Mouse (Mus musculus) liver, adult 10 weeks (tissue): Measurements from ENCODE around the gene Rgsl1. TPM values are rescaled to one million over a fixed set of nuclear protein-coding genes. Genes with fewer than 3 reads are reported as not detected.

Experiments
- polyA plus RNA-seq: library from polyadenylated mRNA; stranded (reverse); fragments of 350-450 nt; fragmentation: Illumina TruSeq; extraction: RNeasy Lipid Tissue Mini Kit (QIAGEN cat#74804); gene quantifications from one replicate; pipeline ENCODE4 v1.2.3, GENCODE M21; 2014; ENCODE audit warnings: low read depth, low replicate concordance

Gene Rgsl1
- not detected for polyA plus RNA-seq

DNA sequence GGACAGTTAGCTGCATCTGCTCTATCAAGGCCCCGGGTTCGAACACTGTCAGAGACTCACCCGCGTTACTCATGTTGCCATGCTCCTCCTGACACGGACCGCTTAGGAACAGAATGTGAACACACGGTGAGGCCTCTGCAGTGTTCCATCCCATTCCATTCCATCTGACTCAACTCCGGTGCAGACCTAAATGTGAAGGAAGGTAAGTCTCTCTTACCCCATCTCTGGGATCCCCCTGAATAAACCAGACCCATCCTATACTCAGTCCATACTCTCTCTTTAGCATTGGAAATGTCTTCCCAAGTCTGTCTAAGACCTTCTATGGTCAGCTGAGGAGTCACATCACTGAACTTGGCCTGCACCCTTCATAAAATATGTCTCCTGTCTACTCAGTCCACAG lies at the start of gene Rgsl1:
Gene Rgsl1 (minus strand): TSS at position 101 of the 400 bp plus-strand sequence.

DNA sequence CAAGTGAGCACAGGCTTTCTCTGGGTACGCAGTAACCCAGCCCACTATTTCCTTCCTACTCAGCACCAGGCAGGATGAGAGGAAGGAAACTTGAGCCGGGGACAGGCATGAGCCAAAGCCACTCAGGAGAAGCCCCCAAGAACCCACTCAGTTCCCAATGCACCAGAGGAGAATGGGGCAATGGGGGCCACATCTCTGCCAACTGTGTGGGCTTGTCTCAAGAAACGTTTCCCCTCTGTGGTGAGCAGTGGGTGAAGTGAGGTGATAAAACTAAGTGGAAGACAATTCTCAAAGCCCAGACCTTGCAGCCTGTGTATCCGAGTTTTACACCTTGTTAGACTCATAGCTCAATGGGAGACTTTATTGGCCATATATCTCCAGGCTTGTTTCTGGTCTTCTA lies 47.5 kb upstream of the Rgsl1 start, which contains the start of gene Teddm1a:
Gene Teddm1a (plus strand): TSS at position 301 of the 400 bp plus-strand sequence.

GRCm38 (mm10) chr1:153874045-153874444 lies 30.1 kb upstream of the Rgsl1 start, which contains the start of gene Teddm1b:
Teddm1b (plus strand) TSS chr1:153874345.

DNA sequence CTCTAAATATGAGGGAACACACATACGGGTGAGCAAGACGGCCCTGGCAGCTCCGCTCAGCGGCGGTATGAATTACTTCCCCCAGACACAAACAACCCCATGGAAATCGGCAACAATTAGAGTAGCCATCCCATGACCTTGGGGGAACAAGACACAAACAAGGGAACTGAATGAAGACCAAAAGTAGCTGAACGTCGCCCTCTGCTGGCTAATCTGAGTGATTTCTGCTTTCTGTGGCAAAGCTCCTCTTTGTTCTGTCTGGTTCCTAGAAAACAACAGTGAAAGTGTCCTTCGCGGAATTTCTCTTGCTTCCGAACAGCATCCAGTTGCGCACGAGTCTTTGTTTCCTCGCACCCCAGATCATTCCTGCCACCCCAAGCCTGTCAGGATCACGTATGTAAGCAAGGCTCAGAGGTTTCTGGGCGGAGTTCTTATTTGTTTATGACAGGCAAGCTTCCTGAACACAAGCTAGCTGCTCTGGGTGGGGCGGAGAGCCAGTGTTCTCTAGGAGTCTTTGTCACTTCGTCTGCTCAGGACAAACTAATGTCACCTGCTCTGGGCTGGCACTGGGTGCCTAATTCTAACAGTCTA lies 94.6 kb downstream of the Rgsl1 start, which contains the start of gene Rnasel:
Gene Rnasel (plus strand): TSS at position 216 of the 591 bp plus-strand sequence.

DNA sequence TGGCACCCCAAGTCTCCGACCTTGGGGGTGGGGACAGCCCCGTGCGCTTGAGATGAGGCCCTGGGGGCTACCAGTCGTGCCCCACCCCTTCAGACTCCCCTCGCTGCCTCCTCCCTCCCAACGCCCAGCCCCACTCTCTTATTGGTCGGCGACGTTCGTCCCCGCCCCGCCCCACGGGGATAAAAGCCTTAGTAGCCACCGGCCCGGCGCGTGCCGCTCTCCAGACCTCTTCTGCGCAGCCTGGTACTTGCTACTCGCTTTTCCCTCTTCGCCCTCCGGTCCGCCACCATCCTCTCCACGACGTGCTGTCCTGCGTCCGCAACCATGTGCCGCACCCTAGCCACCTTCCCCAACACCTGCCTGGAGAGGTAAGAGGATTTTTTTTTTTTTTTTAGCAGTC lies 103.8 kb downstream of the Rgsl1 start, which contains the start of gene Rgs16:
Gene Rgs16 (plus strand): TSS at position 205 of the 400 bp plus-strand sequence.

Other genes with a start within 250 kb of the Rgsl1 start
- not detected for gene Rgs8, start 191.1 kb downstream of the Rgsl1 start, polyA plus RNA-seq
- 2.5 TPM for gene Rgs16, start 103.8 kb downstream of the Rgsl1 start, polyA plus RNA-seq
- gene Rnasel, start 94.7 kb downstream of the Rgsl1 start, polyA plus RNA-seq = 3.8 TPM
- 0.53 TPM for gene Teddm1b, start 30.2 kb upstream of the Rgsl1 start, polyA plus RNA-seq
- not detected for gene Teddm1a, start 47.6 kb upstream of the Rgsl1 start, polyA plus RNA-seq
- gene Glul, start 55.8 kb upstream of the Rgsl1 start, polyA plus RNA-seq = 660 TPM
- gene Teddm2, start 56.1 kb upstream of the Rgsl1 start, polyA plus RNA-seq = 0.34 TPM